Mouse (Mus musculus) adrenal gland, postnatal 14 days (tissue): ENCODE results near the gene Eml6. TPM values are rescaled to one million over a fixed set of nuclear protein-coding genes. Genes with fewer than 3 reads are reported as not detected.

Experiments used
- total RNA-seq: library from RNA; stranded (reverse); gene quantifications from 2 replicates; pipeline ENCODE4 v1.2.3, GENCODE M21; 2021

Eml6 gene
- total RNA-seq, 1 experiment from 2014 or later = 3.9 TPM

Other genes starting within 250 kb of the Eml6 start
- gene 4931440F15Rik, start 200.4 kb downstream of the Eml6 start, total RNA-seq = 0.53 and 0.56 TPM in 2 replicates
- 336 and 367 TPM in 2 replicates for gene Sptbn1, start 242.1 kb upstream of the Eml6 start, total RNA-seq